Mouse (Mus musculus): ENCODE results near the gene Gm614.

DNA sequence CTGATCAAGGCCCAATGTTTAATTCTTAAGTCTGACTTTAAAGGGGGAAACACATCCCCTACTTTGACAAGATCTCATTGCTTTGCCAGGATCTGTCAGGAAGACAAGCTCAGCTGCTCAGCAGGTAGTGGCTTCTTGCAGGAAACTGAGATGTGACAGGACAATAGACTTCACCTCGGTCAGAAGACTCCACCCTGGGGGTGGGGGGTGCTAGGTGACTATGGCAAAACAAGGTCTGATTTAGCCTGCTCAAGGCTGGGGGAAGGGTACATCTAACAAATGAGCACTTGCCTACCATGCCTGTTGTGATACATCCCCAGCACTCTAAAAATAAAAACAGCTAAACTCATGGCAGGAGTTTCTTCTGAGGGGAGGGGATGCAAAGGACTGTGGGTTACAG, 18.8 kb downstream of the Gm614 start:
- TF ChIP-seq EP300 (IDR thresholded peaks at IDR 0.05; ENCODE audit: insufficient read depth, low read depth, low read length) = no peak
- TF ChIP-seq POLR2A (IDR thresholded peaks at IDR 0.05; ENCODE audit: insufficient read depth, low read depth, low read length) = no peak
- TF ChIP-seq CTCF (IDR thresholded peaks at IDR 0.05) = no peak

Measured in heart, adult 2 months (tissue).